Mouse (Mus musculus): ENCODE results near the gene Trim33. TPM values are rescaled to one million over a fixed set of nuclear protein-coding genes. Genes with fewer than 3 reads are reported as not detected.

Trim33 gene
- total and polyA plus RNA-seq, 3 experiments: 20.2 to 30.4 TPM; not detected in 1

DNA sequence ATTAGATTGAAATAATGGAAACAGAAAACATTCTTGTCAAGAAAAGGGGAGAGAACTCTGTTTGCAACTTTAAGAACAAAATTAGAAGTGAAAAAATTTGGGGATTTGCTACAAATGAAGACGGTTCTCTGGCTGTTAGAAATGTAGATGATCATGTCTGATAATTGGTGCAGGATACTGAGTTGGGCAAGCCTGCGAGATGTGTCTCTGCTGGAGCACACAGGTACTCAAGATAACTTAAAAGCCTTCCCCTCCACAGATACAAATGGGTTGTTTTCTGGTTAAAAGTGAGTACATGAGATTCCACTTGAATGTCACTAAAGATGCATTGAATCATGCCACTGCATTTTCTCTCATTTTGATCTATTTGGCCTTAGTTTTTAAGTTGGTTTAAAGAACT is 74.9 kb downstream of the Trim33 start:
- Histone ChIP-seq H3K36me3 (ENCODE audit: control insufficient read depth in 1 of 2, insufficient read depth in 2 of 2, low read length in 2 of 2) (peaks cover 17% of the 10 kb centered on the region in 2 experiments), H3K27me3 (ENCODE audit: control insufficient read depth in 1 of 2, insufficient read depth in 2 of 2, low read length in 2 of 2) (no peaks in the 10 kb centered on the region)

DNA sequence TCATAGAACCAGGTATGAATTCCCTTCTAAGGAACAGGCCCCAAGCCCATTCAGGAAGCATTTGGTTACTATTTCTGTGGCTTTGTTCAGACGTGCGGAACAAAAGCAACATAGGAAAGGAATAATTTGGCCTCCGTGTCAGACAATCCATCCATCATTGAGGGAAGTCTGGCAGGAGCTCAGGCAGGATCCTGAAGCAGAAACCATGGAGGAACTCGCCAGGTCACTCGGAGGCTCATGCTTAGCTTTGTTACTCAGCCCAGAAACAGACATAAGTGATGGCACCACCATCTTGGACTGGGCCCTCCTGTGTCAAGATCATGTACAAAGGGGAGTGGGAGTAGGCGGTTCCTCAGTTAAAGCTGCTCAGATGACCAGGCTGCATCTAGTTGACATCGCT is 82.1 kb downstream of the Trim33 start:
- TF ChIP-seq CHD1 (IDR thresholded peaks at IDR 0.05; ENCODE audit: low read depth, low read length): no peak
- TF ChIP-seq ZC3H11A (IDR thresholded peaks at IDR 0.05; ENCODE audit: low read depth, low read length): no peak
- no peak for TF ChIP-seq ZNF384 (IDR thresholded peaks at IDR 0.05; ENCODE audit: low read depth, low read length)
- no peak for TF ChIP-seq POLR2AphosphoS5 (IDR thresholded peaks at IDR 0.05; ENCODE audit: borderline replicate concordance, low read depth, low read length)
- TF ChIP-seq MYC (IDR thresholded peaks at IDR 0.05; ENCODE audit: low read depth, low read length): no peak
- TF ChIP-seq TCF12 (IDR thresholded peaks at IDR 0.05; ENCODE audit: low read depth, low read length): no peak
- no peak for TF ChIP-seq E2F4 (IDR thresholded peaks at IDR 0.05; ENCODE audit: borderline replicate concordance, low read depth, low read length)
- TF ChIP-seq MAFK (IDR thresholded peaks at IDR 0.05; ENCODE audit: borderline replicate concordance, low read depth, low read length): no peak
- TF ChIP-seq MXI1 (IDR thresholded peaks at IDR 0.05; ENCODE audit: low read depth, low read length): no peak
- TF ChIP-seq GABPA (IDR thresholded peaks at IDR 0.05; ENCODE audit: low read depth, low read length): no peak
- TF ChIP-seq KAT2A (conservative IDR thresholded peaks at IDR 0.05; ENCODE audit: low read depth, low read length): no peak
- TF ChIP-seq TBP (IDR thresholded peaks at IDR 0.05; ENCODE audit: low read depth, low read length): no peak
- no peak for TF ChIP-seq ETS1 (IDR thresholded peaks at IDR 0.05; ENCODE audit: low read depth, low read length)
- Histone ChIP-seq H3K4me3 (ENCODE audit: control insufficient read depth in 1 of 2, insufficient read depth in 1 of 2, low read depth in 2 of 2, low read length in 2 of 2) (no peak overlapping the region), H3K27ac (ENCODE audit: control insufficient read depth, low read depth, low read length) (no peak overlapping the region), H3K9ac (ENCODE audit: control insufficient read depth, low read depth, low read length, poor library complexity, severe bottlenecking) (no peak overlapping the region), H3K27me3 (ENCODE audit: control insufficient read depth in 1 of 2, insufficient read depth in 2 of 2, low read length in 2 of 2) (no peaks in the 10 kb centered on the region), H3K36me3 (ENCODE audit: control insufficient read depth in 1 of 2, insufficient read depth in 2 of 2, low read length in 2 of 2) (no peaks in the 10 kb centered on the region), H3K4me1 (ENCODE audit: control insufficient read depth in 1 of 2, insufficient read depth in 2 of 2, low read length in 2 of 2) (no peaks in the 10 kb centered on the region), H3K79me2 (ENCODE audit: control insufficient read depth, insufficient read depth, low read length, poor library complexity) (no peaks in the 10 kb centered on the region), H3K9me3 (replicated peaks; ENCODE audit: insufficient read depth, low read length) (no peaks in the 10 kb centered on the region)
- DNase-seq (ENCODE audit: low read depth, low spot score): no peak

More for the DNA sequence above, 74.9 kb downstream of the Trim33 start:
- no peak for DNase-seq (ENCODE audit: low read depth, low spot score)
- no peak for TF ChIP-seq POLR2A (IDR thresholded peaks at IDR 0.05; ENCODE audit: control insufficient read depth in 1 of 2, insufficient read depth in 1 of 2, low read depth in 1 of 2, low read length in 2 of 2, poor library complexity in 1 of 2)
- no peak for TF ChIP-seq RAD21 (IDR thresholded peaks at IDR 0.05; ENCODE audit: low read depth, low read length)
- no peak for TF ChIP-seq POLR2AphosphoS5 (IDR thresholded peaks at IDR 0.05; ENCODE audit: borderline replicate concordance, low read depth, low read length)
- no peak for TF ChIP-seq MEF2A (IDR thresholded peaks at IDR 0.05; ENCODE audit: extremely low read depth, insufficient replicate concordance, low read depth, low read length, poor library complexity, severe bottlenecking)
- no peak for TF ChIP-seq ZMIZ1 (IDR thresholded peaks at IDR 0.05; ENCODE audit: low read depth, low read length)
- TF ChIP-seq CTCF (IDR thresholded peaks at IDR 0.05 in 2 of 3, conservative IDR thresholded peaks at IDR 0.05 in 1 of 3; ENCODE audit: control insufficient read depth in 1 of 3, insufficient read depth in 1 of 3, low read depth in 2 of 3, low read length in 3 of 3, poor library complexity in 1 of 3, severe bottlenecking in 1 of 3): no peak
- no peak for TF ChIP-seq TAL1 (IDR thresholded peaks at IDR 0.05; ENCODE audit: low read length)
- no peak for TF ChIP-seq HCFC1 (IDR thresholded peaks at IDR 0.05; ENCODE audit: low read depth, low read length)
- no peak for TF ChIP-seq MYB (IDR thresholded peaks at IDR 0.05; ENCODE audit: low read depth, low read length)
- TF ChIP-seq NRF1 (IDR thresholded peaks at IDR 0.05; ENCODE audit: insufficient read depth, low read depth, low read length, poor library complexity, severe bottlenecking): no peak
- no peak for TF ChIP-seq ZC3H11A (IDR thresholded peaks at IDR 0.05; ENCODE audit: low read depth, low read length)
- TF ChIP-seq SMC3 (IDR thresholded peaks at IDR 0.05; ENCODE audit: low read depth, low read length): no peak
- no peak for TF ChIP-seq MAZ (IDR thresholded peaks at IDR 0.05; ENCODE audit: low read depth, low read length)
- no peak for TF ChIP-seq ZNF384 (IDR thresholded peaks at IDR 0.05; ENCODE audit: low read depth, low read length)
- no peak for TF ChIP-seq EP300 (IDR thresholded peaks at IDR 0.05; ENCODE audit: low read depth in 1 of 2, low read length in 2 of 2)
- no peak for TF ChIP-seq CHD1 (IDR thresholded peaks at IDR 0.05; ENCODE audit: low read depth, low read length)
- TF ChIP-seq UBTF (IDR thresholded peaks at IDR 0.05; ENCODE audit: borderline replicate concordance, insufficient read depth, low read depth, low read length): no peak
- Histone ChIP-seq H3K4me3 (ENCODE audit: control insufficient read depth in 1 of 2, insufficient read depth in 1 of 2, low read depth in 2 of 2, low read length in 2 of 2) (no peak overlapping the region), H3K9me3 (replicated peaks; ENCODE audit: insufficient read depth, low read length) (no peaks in the 10 kb centered on the region), H3K79me2 (ENCODE audit: control insufficient read depth, insufficient read depth, low read length, poor library complexity) (no peaks in the 10 kb centered on the region), H3K4me1 (ENCODE audit: control insufficient read depth in 1 of 2, insufficient read depth in 2 of 2, low read length in 2 of 2) (peaks cover 0 to 6% of the 10 kb centered on the region in 2 experiments; a peak in 2 of 4 replicates), H3K9ac (ENCODE audit: control insufficient read depth, low read depth, low read length, poor library complexity, severe bottlenecking) (no peak overlapping the region), H3K27ac (ENCODE audit: control insufficient read depth, low read depth, low read length) (no peak overlapping the region)

Measured in MEL (cell line).